Mouse (Mus musculus) MEL (cell line): ENCODE results near the gene Ctnnd2.

Source experiments
- CTCF ChIP-seq, 3 experiments: IDR thresholded peaks in 2 of 3; conservative IDR thresholded peaks in 1 of 3; 2 replicates each; pipeline ENCODE4 v1.5.1; 2011 to 2012; ENCODE audit warnings: low read length in 3 of 3, low read depth in 2 of 3, mild to moderate bottlenecking in 2 of 3, improper control_type of control experiment in 1 of 3, inconsistent platforms in 1 of 3, mixed read lengths in 1 of 3, moderate library complexity in 1 of 3; ENCODE audit not compliant: control insufficient read depth in 1 of 3, insufficient read depth in 1 of 3, poor library complexity in 1 of 3, severe bottlenecking in 1 of 3
- EP300 ChIP-seq, 2 experiments: IDR thresholded peaks; 2 replicates each; pipeline ENCODE4 v1.6.1; 2011; ENCODE audit warnings: improper control_type of control experiment in 2 of 2, low read length in 2 of 2, low read depth in 1 of 2, mild to moderate bottlenecking in 1 of 2
- ETS1 ChIP-seq: IDR thresholded peaks from 2 replicates; pipeline ENCODE4 v1.6.1; 2012; ENCODE audit warnings: low read depth, mild to moderate bottlenecking, inconsistent platforms, low read length, improper control_type of control experiment, moderate library complexity
- GABPA ChIP-seq: IDR thresholded peaks from 2 replicates; pipeline ENCODE4 v1.6.1; 2012; ENCODE audit warnings: low read depth, mild to moderate bottlenecking, inconsistent platforms, low read length, improper control_type of control experiment, moderate library complexity
- MAX ChIP-seq: IDR thresholded peaks from 2 replicates; pipeline ENCODE4 v1.6.1; 2011; ENCODE audit warnings: low read length, improper control_type of control experiment
- MEF2A ChIP-seq: IDR thresholded peaks from 2 replicates; pipeline ENCODE4 v1.6.1; 2014; ENCODE audit warnings: low read depth, mild to moderate bottlenecking, inconsistent platforms, low read length, improper control_type of control experiment; ENCODE audit not compliant: poor library complexity, insufficient replicate concordance, severe bottlenecking; ENCODE audit errors: extremely low read depth
- POLR2A ChIP-seq, 2 experiments: IDR thresholded peaks; 2 replicates each; pipeline ENCODE4 v1.6.1; 2011 to 2012; ENCODE audit warnings: low read length in 2 of 2, mild to moderate bottlenecking in 2 of 2, control low read depth in 1 of 2, improper control_type of control experiment in 1 of 2, low read depth in 1 of 2, moderate library complexity in 1 of 2; ENCODE audit not compliant: control insufficient read depth in 1 of 2, insufficient read depth in 1 of 2, poor library complexity in 1 of 2
- POLR2AphosphoS2 ChIP-seq: IDR thresholded peaks from 2 replicates; pipeline ENCODE4 v1.6.1; 2011; ENCODE audit warnings: low read length, improper control_type of control experiment
- SIN3A ChIP-seq: IDR thresholded peaks from 2 replicates; pipeline ENCODE4 v1.6.1; 2012; ENCODE audit warnings: low read length, improper control_type of control experiment, inconsistent platforms
- TAL1 ChIP-seq: IDR thresholded peaks from 2 replicates; pipeline ENCODE4 v1.6.1; 2012; ENCODE audit warnings: mild to moderate bottlenecking, inconsistent platforms, low read length, moderate library complexity, mixed read lengths
- TCF12 ChIP-seq: IDR thresholded peaks from 2 replicates; pipeline ENCODE4 v1.6.1; 2014; ENCODE audit warnings: low read depth, mild to moderate bottlenecking, inconsistent platforms, low read length, improper control_type of control experiment, moderate library complexity

DNA sequence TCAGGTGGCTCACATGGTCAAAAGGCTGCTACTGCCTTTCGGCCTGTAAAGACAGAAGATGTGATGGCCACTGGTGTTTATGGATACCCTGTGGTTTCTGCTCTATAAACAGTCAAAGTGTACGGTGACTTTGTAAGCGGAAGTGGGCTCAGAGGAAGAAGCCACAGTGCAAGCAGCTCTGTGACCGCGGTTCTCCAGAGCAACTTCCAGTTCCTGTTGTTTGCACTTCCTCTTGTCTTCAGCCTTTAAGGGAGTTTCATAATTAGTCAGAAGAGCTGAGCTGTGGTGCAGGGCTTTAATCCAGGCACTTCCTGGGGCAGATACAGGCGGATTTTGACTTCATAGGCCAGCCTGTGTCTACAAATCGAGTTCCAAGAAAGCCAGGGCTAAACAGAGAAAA is 438.2 kb downstream of the Ctnnd2 start:
- TF ChIP-seq POLR2AphosphoS2 (no peak), TCF12 (no peak), POLR2A (IDR thresholded peaks at IDR 0.05; ENCODE audit: control insufficient read depth in 1 of 2, insufficient read depth in 1 of 2, low read depth in 1 of 2, low read length in 2 of 2, poor library complexity in 1 of 2) (no peak), MEF2A (no peak), TAL1 (no peak), CTCF (IDR thresholded peaks at IDR 0.05 in 2 of 3, conservative IDR thresholded peaks at IDR 0.05 in 1 of 3; ENCODE audit: control insufficient read depth in 1 of 3, insufficient read depth in 1 of 3, low read depth in 2 of 3, low read length in 3 of 3, poor library complexity in 1 of 3, severe bottlenecking in 1 of 3) (no peak), EP300 (IDR thresholded peaks at IDR 0.05; ENCODE audit: low read depth in 1 of 2, low read length in 2 of 2) (no peak), GABPA (no peak), MAX (no peak), ETS1 (no peak), SIN3A (no peak)
